Mouse (Mus musculus) lung, adult 2 months (tissue): Measurements from ENCODE around the gene Lce1a1. TPM values are rescaled to one million over a fixed set of nuclear protein-coding genes. Genes with fewer than 3 reads are reported as not detected.
A peak's percentile ranks its signal among the peaks of the same experiment; 100 is the strongest.
"Not testable (repeated sequence)": the region's sequence is repeated elsewhere in the genome, so short reads cannot be mapped to it uniquely, and the experiment has no call there.

ENCODE experiments used
- DNase-seq: peaks from one replicate; pipeline ENCODE4 v3.0.0; 2022
- H3K4me1 ChIP-seq: fragments of 200-500 bp; 2 replicates; pipeline ENCODE4 v1.6.1; 2011; ENCODE audit warnings: low read length; ENCODE audit not compliant: control insufficient read depth, insufficient read depth
- H3K4me3 ChIP-seq: fragments of 200-500 bp; replicated peaks from 2 replicates; pipeline ENCODE3; 2011; ENCODE audit warnings: low read depth, mild to moderate bottlenecking, control low read depth, low read length; ENCODE audit errors: extremely low read depth
- CTCF ChIP-seq: fragments of 200-500 bp; IDR thresholded peaks from 2 replicates; pipeline ENCODE4 v1.5.1; 2011; ENCODE audit warnings: mild to moderate bottlenecking, low read length, control low read depth; ENCODE audit not compliant: insufficient read depth
- POLR2A ChIP-seq: fragments of 200-500 bp; IDR thresholded peaks from 2 replicates; pipeline ENCODE4 v1.6.1; 2011; ENCODE audit warnings: low read depth, mild to moderate bottlenecking, control low read depth, low read length, borderline replicate concordance; ENCODE audit errors: extremely low read depth
- WGBS: fragments of 180-500 bp; shearing (Covaris S2); methylation state at CpG from one replicate; pipeline ENCODE4 v1.1.7; 2018; 5-methylcytosine and 5-hydroxymethylcytosine counted together
- polyA plus RNA-seq: library from polyadenylated mRNA; depleted of rRNA; stranded (reverse); fragments of >200 nt; gene quantifications from 2 replicates; pipeline ENCODE4 v1.2.3, GENCODE M21; 2012; rRNA removed

Gene Lce1a1
- 47.3 TPM in 1 of 2 replicates, not detected in the other for polyA plus RNA-seq

GRCm38 (mm10) chr3:92648207-92648606 lies at the start of gene Lce1a1:
Lce1a1 (minus strand) TSS chr3:92648307.
- H3K4me1 ChIP-seq, result no peaks in the 10 kb centered on the region
- H3K4me3 ChIP-seq, result no peak within 1 kb of the TSS
- TF ChIP-seq CTCF (no peak), POLR2A (no peak)
- no peak for DNase-seq
- WGBS, result 79% methylated on average over 1 of the region's 1 CpGs

DNA sequence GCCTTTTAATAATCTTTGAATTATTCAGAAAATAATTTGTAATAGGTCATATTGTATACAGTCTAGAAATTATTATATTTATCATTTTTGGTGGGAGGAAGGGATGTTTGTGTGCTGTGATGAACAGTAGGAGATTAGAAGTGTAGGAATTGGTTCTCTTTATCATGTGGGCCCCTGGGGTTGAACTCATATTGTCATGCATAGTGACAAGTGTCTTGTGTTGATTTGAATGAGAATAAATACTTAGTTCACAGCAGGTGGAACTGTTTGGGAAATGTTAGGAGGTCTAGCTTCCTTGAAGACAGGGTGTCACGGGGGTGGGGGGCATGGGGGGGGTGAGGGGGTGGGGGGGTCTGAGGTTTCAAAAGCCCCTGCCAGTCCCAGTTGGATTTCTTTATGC lies 46.5 kb upstream of the Lce1a1 start:
- no peak for DNase-seq
- no peak overlapping the region for H3K4me3 ChIP-seq
- WGBS, result 25% methylated on average over 1 of the region's 1 CpGs
- H3K4me1 ChIP-seq, result no peaks in the 10 kb centered on the region
- TF ChIP-seq CTCF (no peak), POLR2A (no peak)

DNA sequence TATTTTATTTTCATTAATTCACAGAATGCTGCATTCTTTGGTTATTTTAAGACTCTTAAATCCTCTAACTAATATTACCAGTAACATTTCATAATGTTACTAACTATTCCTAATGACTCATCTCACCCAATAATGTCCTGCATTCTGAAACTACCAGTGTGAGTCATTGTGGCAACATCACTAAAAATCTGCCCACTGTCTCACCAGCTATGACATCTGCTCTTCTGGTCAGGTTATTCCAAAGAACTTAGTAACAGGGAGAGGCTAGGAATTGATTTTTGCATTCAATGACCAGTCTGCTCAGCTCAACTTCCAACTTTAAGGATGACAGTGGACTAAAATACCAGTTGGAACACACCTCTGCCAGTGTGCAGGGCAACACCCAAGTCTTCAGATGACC lies 43.6 kb upstream of the Lce1a1 start:
- no peaks in the 10 kb centered on the region for H3K4me1 ChIP-seq
- H3K4me3 ChIP-seq, result no peak overlapping the region
- no peak for TF ChIP-seq POLR2A
- no peak for TF ChIP-seq CTCF
- DNase-seq, result no peak

- not testable (repeated sequence) for H3K4me1 ChIP-seq, H3K4me3 ChIP-seq
- peak; percentile 6 for DNase-seq
- 57% methylated on average over 16 of the region's 16 CpGs for WGBS
Measured at GRCm38 (mm10) chr3:92689154-92689553, 41.0 kb upstream of the Lce1a1 start.

DNA sequence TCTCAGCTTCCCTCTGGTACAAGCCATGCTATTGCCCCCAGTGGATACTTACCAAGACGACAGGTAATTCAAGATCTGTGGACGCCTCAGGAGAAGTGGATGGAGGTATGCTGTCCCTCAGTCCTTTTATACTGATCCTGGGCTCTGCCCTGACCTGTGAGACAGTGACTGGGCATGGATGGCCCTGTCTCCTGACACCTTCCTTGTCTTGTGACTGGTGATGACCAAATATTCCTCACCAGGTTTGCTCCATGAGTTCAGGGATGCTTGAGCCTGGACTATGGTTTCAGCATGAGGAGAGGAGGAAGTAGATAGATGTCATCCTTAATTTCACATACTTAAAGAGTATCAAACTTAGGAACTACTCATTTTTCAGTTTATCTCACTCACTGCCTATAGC lies 39.0 kb upstream of the Lce1a1 start, which contains the start of gene Lce1d:
TSS of gene Lce1d (minus strand) at position 101 of the 400 bp plus-strand sequence.
- H3K4me1 ChIP-seq, result no peaks in the 10 kb centered on the region
- no peak for DNase-seq
- no peak for TF ChIP-seq POLR2A
- no peak for TF ChIP-seq CTCF
- no peak within 1 kb of the TSS for H3K4me3 ChIP-seq
- 49% methylated on average over 2 of the region's 2 CpGs for WGBS

GRCm38 (mm10) chr3:92678947-92679346 lies 30.8 kb upstream of the Lce1a1 start, which contains the start of gene Lce1c:
Lce1c (plus strand) TSS chr3:92679247.
- H3K4me1 ChIP-seq, result no peaks in the 10 kb centered on the region
- TF ChIP-seq CTCF (no peak), POLR2A (no peak)
- H3K4me3 ChIP-seq, result no peak within 1 kb of the TSS
- WGBS, result 83% methylated on average over 4 of the region's 4 CpGs
- no peak for DNase-seq

GRCm38 (mm10) chr3:92670215-92670614 lies 22.1 kb upstream of the Lce1a1 start, which contains the start of gene Lce1a2:
Lce1a2 (minus strand) TSS chr3:92670315.
- H3K4me3 ChIP-seq, result no peak within 1 kb of the TSS
- H3K4me1 ChIP-seq, result no peaks in the 10 kb centered on the region
- no peak for DNase-seq
- TF ChIP-seq CTCF (no peak), POLR2A (no peak)

DNA sequence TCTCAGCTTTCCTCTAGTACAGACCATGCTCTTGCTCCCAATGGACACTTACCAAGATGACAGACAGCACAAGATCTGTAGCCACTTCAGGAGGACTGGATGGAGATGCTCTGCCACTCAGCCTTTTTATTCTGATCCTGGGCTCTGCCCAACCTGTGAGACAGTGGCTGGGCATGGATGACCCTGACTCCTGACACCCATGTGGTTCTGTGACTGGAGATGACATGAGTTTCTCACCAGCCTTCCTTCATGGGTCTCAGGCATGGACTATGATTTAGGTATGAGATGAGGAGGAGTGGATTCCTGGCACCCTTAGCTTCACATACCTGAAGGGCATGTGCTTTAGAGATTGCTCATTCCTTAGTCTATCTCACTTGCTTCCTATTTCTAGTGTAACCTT lies 8.7 kb upstream of the Lce1a1 start, which contains the start of gene Lce1b:
TSS of gene Lce1b (minus strand) at position 101 of the 400 bp plus-strand sequence.
- H3K4me3 ChIP-seq, result no peak within 1 kb of the TSS
- no peaks in the 10 kb centered on the region for H3K4me1 ChIP-seq
- DNase-seq, result no peak
- no peak for TF ChIP-seq CTCF
- TF ChIP-seq POLR2A, result no peak

- WGBS, result 86% methylated on average over 15 of the region's 15 CpGs
- TF ChIP-seq POLR2A (no peak), CTCF (no peak)
- DNase-seq, result no peak
- no peaks in the 10 kb centered on the region for H3K4me1 ChIP-seq
- H3K4me3 ChIP-seq, result no peak overlapping the region
Measured at GRCm38 (mm10) chr3:92639854-92640253, 8.3 kb downstream of the Lce1a1 start.

GRCm38 (mm10) chr3:92638653-92638991 lies 9.5 kb downstream of the Lce1a1 start:
- H3K4me3 ChIP-seq, result no peak overlapping the region
- WGBS, result 68% methylated on average over 3 of the region's 3 CpGs
- H3K4me1 ChIP-seq, result no peaks in the 10 kb centered on the region
- TF ChIP-seq POLR2A, result no peak
- TF ChIP-seq CTCF, result no peak
- DNase-seq, result no peak
